Mouse (Mus musculus) liver, embryonic 14.5 days (tissue): Measurements from ENCODE around the gene Slc7a1. TPM values are rescaled to one million over a fixed set of nuclear protein-coding genes. Genes with fewer than 3 reads are reported as not detected.

Experiments
- ATAC-seq: fragments of 200-750 bp; cut with Nextera tagmentation; 2 replicates; pipeline ENCODE4 v1.8.0; 2017; ENCODE audit warnings: moderate number of reproducible peaks, mild to moderate bottlenecking, moderate library complexity; ENCODE audit not compliant: insufficient read depth
- DNase-seq, 3 experiments: peaks; one replicate each; pipeline ENCODE4 v3.0.0-alpha.2; 2012 to 2013; ENCODE audit warnings: low read depth in 3 of 3, low spot score in 3 of 3
- H3K27ac ChIP-seq: fragments of 300-500 bp; sonication (generic); 2 replicates; pipeline ENCODE4 v1.5.1; 2014; ENCODE audit warnings: moderate library complexity, mild to moderate bottlenecking, control low read depth, inconsistent platforms
- H3K27me3 ChIP-seq: fragments of 300-500 bp; sonication (generic); 2 replicates; pipeline ENCODE4 v1.6.1; 2014; ENCODE audit warnings: mild to moderate bottlenecking, low read length, moderate library complexity; ENCODE audit not compliant: control insufficient read depth, insufficient read depth
- H3K36me3 ChIP-seq: fragments of 300-500 bp; sonication (generic); replicated peaks from 2 replicates; pipeline ENCODE4 v1.6.1; 2014; ENCODE audit warnings: low read depth; ENCODE audit not compliant: control insufficient read depth, insufficient read depth
- H3K4me1 ChIP-seq, 2 experiments: fragments of 200-500 bp in 1 of 2; fragments of 300-500 bp in 1 of 2; sonication (generic) in 1 of 2; replicated peaks; 2 replicates each; pipeline ENCODE4 v1.6.1; 2012 to 2014; ENCODE audit warnings: antibody characterized with exemption in 1 of 2, inconsistent platforms in 1 of 2, low read length in 1 of 2; ENCODE audit not compliant: control insufficient read depth in 2 of 2, insufficient read depth in 2 of 2
- H3K4me2 ChIP-seq: fragments of 300-500 bp; sonication (generic); 2 replicates; pipeline ENCODE4 v1.6.1; 2014; ENCODE audit warnings: low read depth, mild to moderate bottlenecking, control low read depth, moderate library complexity
- H3K4me3 ChIP-seq, 2 experiments: fragments of 200-500 bp in 1 of 2; fragments of 300-500 bp in 1 of 2; sonication (generic) in 1 of 2; 2 replicates each; pipeline ENCODE4 v1.5.1; 2012 to 2014; ENCODE audit warnings: low read depth in 2 of 2, low read length in 2 of 2, mild to moderate bottlenecking in 2 of 2, control low read depth in 1 of 2, inconsistent platforms in 1 of 2, moderate library complexity in 1 of 2; ENCODE audit not compliant: insufficient read depth in 1 of 2
- H3K9ac ChIP-seq: fragments of 300-500 bp; sonication (generic); replicated peaks from 2 replicates; pipeline ENCODE4 v1.6.1; 2014; ENCODE audit warnings: mild to moderate bottlenecking, control low read depth, moderate library complexity
- H3K9me3 ChIP-seq: fragments of 300-500 bp; sonication (generic); 2 replicates; pipeline ENCODE4 v1.6.1; 2016; ENCODE audit warnings: low read length, mixed read lengths; ENCODE audit not compliant: control insufficient read depth
- CTCF ChIP-seq: IDR thresholded peaks from 2 replicates; pipeline ENCODE4 v1.5.1; 2016; ENCODE audit warnings: antibody characterized with exemption, low read depth, control low read depth
- EP300 ChIP-seq: IDR thresholded peaks from 2 replicates; pipeline ENCODE4 v1.6.1; 2016; ENCODE audit warnings: antibody characterized with exemption, low read depth
- WGBS: fragments of 180-500 bp; shearing (Covaris S2); extraction: QIAGEN DNeasy Blood & Tissue Kit; methylation state at CpG from one replicate; pipeline ENCODE4 v1.1.7; 2014; ENCODE audit not compliant: insufficient replicate concordance; 5-methylcytosine and 5-hydroxymethylcytosine counted together
- polyA plus RNA-seq, 2 experiments: library from polyadenylated mRNA; depleted of rRNA in 1 of 2; stranded (reverse) in 1 of 2; unstranded in 1 of 2; fragments of >200 nt; fragmentation: Nextera tagmentation in 1 of 2; extraction: Ambion mirVana in 1 of 2; gene quantifications; 2 replicates each; pipeline versions ENCODE4 v1.2.1 to v1.2.3; 2012 to 2014

The Slc7a1 gene
- polyA plus RNA-seq, 2 experiments = 4.7 to 17.7 TPM

DNA sequence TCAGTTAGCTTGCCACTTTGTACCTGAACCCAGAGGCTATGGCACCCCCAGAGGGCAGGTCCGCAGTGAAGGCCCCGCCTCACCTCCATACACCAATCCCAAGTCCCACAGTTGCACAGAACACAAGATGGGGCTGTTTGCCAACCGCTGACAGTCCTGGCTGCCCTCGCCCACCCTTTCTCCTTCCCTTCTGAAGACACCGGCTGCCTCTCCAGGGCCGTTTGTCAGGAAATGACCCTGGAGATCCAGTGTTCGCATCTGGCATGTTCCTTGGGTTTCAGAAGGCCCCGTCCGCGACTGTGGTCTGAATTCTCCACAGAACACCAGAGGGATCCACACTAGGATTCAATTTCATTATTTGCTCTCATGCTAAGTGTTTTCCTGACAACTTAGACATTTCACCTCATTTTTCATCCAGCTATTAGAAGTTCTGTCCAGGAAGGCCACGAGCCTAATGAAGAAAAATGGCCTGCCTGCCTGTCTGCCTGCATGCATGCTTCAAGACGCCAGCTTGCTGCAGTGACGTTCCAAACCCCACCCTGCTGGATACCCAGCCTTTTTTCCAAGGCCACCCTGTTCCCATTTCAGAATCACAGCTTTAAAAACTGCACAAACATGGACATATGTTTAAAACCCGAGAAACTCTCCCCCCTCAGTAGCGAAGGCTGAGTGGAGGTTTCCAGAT, 50.2 kb downstream of the Slc7a1 start:
- DNase-seq = no peak
- WGBS = 79% methylated on average over 15 of the region's 15 CpGs
- ATAC-seq = no peak
- Histone ChIP-seq H3K36me3 (peaks cover 25% of the 10 kb centered on the region), H3K9ac (no peak overlapping the region), H3K9me3 (no peaks in the 10 kb centered on the region), H3K4me1 (no peaks in the 10 kb centered on the region), H3K4me3 (no peak overlapping the region), H3K27ac (no peak overlapping the region), H3K4me2 (no peak overlapping the region), H3K27me3 (no peaks in the 10 kb centered on the region)
- TF ChIP-seq EP300 = no peak
- no peak for TF ChIP-seq CTCF

DNA sequence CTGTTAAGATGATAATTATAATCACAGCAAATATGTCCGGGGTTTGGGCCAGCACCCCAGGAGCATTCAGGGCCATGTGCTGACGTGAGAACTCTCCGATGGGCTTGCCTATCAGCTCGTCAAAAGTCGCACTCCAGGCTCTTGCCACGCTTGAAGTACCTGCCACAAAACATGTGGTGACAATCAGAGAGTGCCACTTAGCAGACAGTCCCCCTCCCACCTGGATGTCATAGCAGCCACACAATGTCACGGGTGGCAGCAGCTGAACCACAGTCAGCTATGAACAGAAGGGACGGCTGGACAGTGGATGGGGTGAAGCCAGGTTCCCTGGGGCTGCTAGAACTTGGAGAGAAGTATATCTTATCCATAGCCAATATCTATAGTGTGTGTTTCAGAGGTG, 51.6 kb downstream of the Slc7a1 start:
- Histone ChIP-seq H3K9ac (no peak overlapping the region), H3K4me3 (no peak overlapping the region), H3K4me2 (no peak overlapping the region), H3K36me3 (peaks cover 30% of the 10 kb centered on the region), H3K4me1 (no peaks in the 10 kb centered on the region), H3K9me3 (no peaks in the 10 kb centered on the region), H3K27me3 (no peaks in the 10 kb centered on the region), H3K27ac (no peak overlapping the region)
- WGBS = 83% methylated on average over 8 of the region's 8 CpGs
- DNase-seq (no peak), ATAC-seq (no peak)
- TF ChIP-seq EP300 = no peak
- no peak for TF ChIP-seq CTCF

DNA sequence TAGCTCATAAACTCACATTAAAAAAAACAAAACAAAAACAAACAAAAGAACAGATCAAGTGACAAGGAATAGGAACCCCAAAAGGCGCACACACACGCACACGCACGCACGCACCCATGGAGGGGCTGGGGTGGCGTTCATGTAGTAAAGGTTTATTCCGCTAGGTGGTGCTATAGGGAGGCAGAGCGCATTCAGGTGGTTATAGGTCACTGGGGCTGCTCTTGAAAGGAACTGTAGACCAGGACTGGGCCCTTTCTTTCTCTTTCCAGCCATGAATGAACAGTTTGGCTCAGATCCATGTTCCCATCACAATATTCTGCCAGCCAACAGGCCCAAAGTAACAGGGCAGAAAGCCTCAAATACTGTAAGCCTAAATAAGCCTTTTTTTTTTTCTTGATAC, 53.2 kb downstream of the Slc7a1 start:
- Histone ChIP-seq H3K4me3 (no peak overlapping the region), H3K36me3 (peaks cover 29% of the 10 kb centered on the region), H3K27ac (no peak overlapping the region), H3K27me3 (no peaks in the 10 kb centered on the region), H3K9me3 (no peaks in the 10 kb centered on the region), H3K4me1 (no peaks in the 10 kb centered on the region; a peak in 1 of 4 replicates), H3K4me2 (no peak overlapping the region), H3K9ac (no peak overlapping the region)
- peak; percentile 81 for TF ChIP-seq CTCF
- no peak for TF ChIP-seq EP300
- no peak for DNase-seq
- no peak for ATAC-seq
- WGBS = 80% methylated on average over 8 of the region's 8 CpGs

DNA sequence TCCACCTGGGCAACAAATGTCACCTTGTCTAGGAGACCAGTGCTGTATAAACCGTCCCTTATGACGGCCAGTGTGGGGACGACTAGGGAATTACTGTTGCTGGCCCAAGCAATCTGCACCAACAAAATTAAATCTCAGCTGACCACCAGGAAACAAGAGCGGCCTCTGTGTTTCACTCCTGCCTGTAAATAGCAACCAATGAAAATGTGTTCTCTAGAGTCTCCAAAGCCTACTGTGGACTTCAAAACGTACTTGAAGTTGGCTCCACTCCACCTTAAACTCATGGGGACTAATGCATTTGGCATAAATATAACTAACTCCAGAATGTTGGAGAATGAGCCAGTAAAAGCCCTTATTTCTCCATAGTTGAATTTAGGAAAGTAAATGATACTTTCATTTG, 55.3 kb downstream of the Slc7a1 start:
- Histone ChIP-seq H3K4me3 (no peak overlapping the region), H3K4me1 (no peaks in the 10 kb centered on the region; a peak in 1 of 4 replicates), H3K27me3 (no peaks in the 10 kb centered on the region), H3K36me3 (peaks cover 32% of the 10 kb centered on the region), H3K9ac (no peak overlapping the region), H3K27ac (no peak overlapping the region), H3K9me3 (no peaks in the 10 kb centered on the region), H3K4me2 (no peak overlapping the region)
- DNase-seq = no peak
- no peak for TF ChIP-seq CTCF
- no peak for TF ChIP-seq EP300
- no peak for ATAC-seq
- WGBS = 81% methylated on average over 5 of the region's 5 CpGs

DNA sequence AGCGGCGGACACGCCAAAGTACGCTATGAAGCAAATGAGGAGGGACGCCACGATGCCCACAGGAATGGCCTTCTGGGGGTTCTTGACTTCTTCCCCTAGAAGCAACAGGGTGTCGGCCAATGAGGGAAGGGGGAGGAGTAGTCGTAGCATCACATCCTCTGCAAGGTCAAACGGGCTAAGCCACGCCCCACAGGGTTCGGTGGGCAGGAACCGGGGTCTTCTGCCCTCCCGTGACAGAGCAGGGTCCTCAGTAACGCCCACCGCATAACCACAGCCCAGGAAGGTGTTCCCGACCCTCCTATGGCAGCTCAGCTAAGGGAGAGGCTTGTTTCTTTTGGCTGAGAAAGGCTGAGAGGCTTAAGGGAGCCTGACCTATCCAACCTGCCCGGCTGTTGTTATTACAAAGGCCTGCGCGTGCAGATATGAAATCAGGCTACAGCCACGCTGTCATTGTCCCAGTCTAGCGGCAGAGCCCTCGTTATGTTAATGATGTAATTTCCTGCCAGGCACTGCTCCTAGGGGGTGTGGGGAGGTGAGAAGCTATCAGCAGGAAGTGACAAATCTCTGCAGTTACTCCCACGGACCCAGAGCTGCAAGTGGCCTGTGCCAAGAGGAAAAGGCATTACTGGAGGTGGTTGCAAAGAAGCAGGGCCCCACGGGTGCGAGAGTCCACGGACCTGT, 57.5 kb downstream of the Slc7a1 start:
- ATAC-seq = peak; percentile 70
- Histone ChIP-seq H3K36me3 (peaks cover 33% of the 10 kb centered on the region), H3K27me3 (no peaks in the 10 kb centered on the region), H3K4me2 (no peak overlapping the region), H3K27ac (no peak overlapping the region), H3K9me3 (no peaks in the 10 kb centered on the region), H3K4me1 (no peaks in the 10 kb centered on the region; a peak in 1 of 4 replicates), H3K9ac (no peak overlapping the region), H3K4me3 (no peak overlapping the region)
- TF ChIP-seq CTCF (no peak), EP300 (no peak)
- WGBS = 40% methylated on average over 26 of the region's 26 CpGs
- DNase-seq = no peak
